Mouse (Mus musculus) MEL (cell line): Measurements from ENCODE around the gene Wdr35.
A peak's percentile ranks its signal among the peaks of the same experiment; 100 is the strongest.

Experiments used
- CTCF ChIP-seq, 3 experiments: IDR thresholded peaks in 2 of 3; conservative IDR thresholded peaks in 1 of 3; 2 replicates each; pipeline ENCODE4 v1.5.1; 2011 to 2012; ENCODE audit warnings: low read length in 3 of 3, low read depth in 2 of 3, mild to moderate bottlenecking in 2 of 3, improper control_type of control experiment in 1 of 3, inconsistent platforms in 1 of 3, mixed read lengths in 1 of 3, moderate library complexity in 1 of 3; ENCODE audit not compliant: control insufficient read depth in 1 of 3, insufficient read depth in 1 of 3, poor library complexity in 1 of 3, severe bottlenecking in 1 of 3
- EP300 ChIP-seq, 2 experiments: IDR thresholded peaks; 2 replicates each; pipeline ENCODE4 v1.6.1; 2011; ENCODE audit warnings: improper control_type of control experiment in 2 of 2, low read length in 2 of 2, low read depth in 1 of 2, mild to moderate bottlenecking in 1 of 2
- MXI1 ChIP-seq: IDR thresholded peaks from 2 replicates; pipeline ENCODE4 v1.6.1; 2011; ENCODE audit warnings: mild to moderate bottlenecking, low read depth, low read length, improper control_type of control experiment
- RCOR1 ChIP-seq: IDR thresholded peaks from 2 replicates; pipeline ENCODE4 v1.6.1; 2012; ENCODE audit warnings: low read depth, mild to moderate bottlenecking, inconsistent platforms, low read length, improper control_type of control experiment
- UBTF ChIP-seq: IDR thresholded peaks from 2 replicates; pipeline ENCODE4 v1.6.1; 2012; ENCODE audit warnings: low read depth, mild to moderate bottlenecking, inconsistent platforms, low read length, improper control_type of control experiment, moderate library complexity, borderline replicate concordance; ENCODE audit not compliant: insufficient read depth
- USF1 ChIP-seq: IDR thresholded peaks from 2 replicates; pipeline ENCODE4 v1.6.1; 2014; ENCODE audit warnings: low read depth, mild to moderate bottlenecking, inconsistent platforms, low read length, improper control_type of control experiment, moderate library complexity

DNA sequence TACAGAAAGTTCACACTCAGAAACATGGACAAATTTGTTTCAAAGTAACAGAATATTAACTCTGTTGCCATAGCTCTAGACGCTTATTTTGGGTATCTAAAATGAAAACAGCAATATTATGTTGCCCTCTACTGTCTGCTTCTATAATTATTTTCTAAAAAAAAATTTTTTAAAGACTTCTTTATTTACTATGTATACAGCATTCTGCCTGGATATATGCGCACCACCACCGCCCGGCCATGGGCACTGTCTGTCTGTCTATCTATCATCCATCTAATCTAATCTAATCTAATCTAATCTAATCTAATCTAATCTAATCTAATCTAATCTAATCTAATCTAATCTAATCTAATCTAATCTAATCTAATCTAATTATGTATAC lies 55.8 kb downstream of the Wdr35 start:
- TF ChIP-seq UBTF (no peak), EP300 (IDR thresholded peaks at IDR 0.05; ENCODE audit: low read depth in 1 of 2, low read length in 2 of 2) (peak in 1 of 2 experiments; percentile 55; a peak in 1 of 4 replicates), USF1 (no peak), CTCF (IDR thresholded peaks at IDR 0.05 in 2 of 3, conservative IDR thresholded peaks at IDR 0.05 in 1 of 3; ENCODE audit: control insufficient read depth in 1 of 3, insufficient read depth in 1 of 3, low read depth in 2 of 3, low read length in 3 of 3, poor library complexity in 1 of 3, severe bottlenecking in 1 of 3) (peak in 1 of 3 experiments; percentile 28; a peak in 1 of 6 replicates), MXI1 (no peak; the same call in 1 of the 2 replicates), RCOR1 (no peak)
